Mouse (Mus musculus): Measurements from ENCODE around the gene 6430531B16Rik.

GRCm38 (mm10) chr7:139970979-139971378 lies 7.6 kb downstream of the 6430531B16Rik start:
- TF ChIP-seq CTCF (IDR thresholded peaks at IDR 0.05; ENCODE audit: borderline replicate concordance, control insufficient read depth, extremely low read depth, insufficient read depth, low read length, poor library complexity) (no peak), POLR2A (IDR thresholded peaks at IDR 0.05; ENCODE audit: control insufficient read depth, extremely low read depth, insufficient read depth, low read length, poor library complexity) (no peak)

Measured in thymus, adult 2 months (tissue).